Mouse (Mus musculus) thymus, adult 2 months (tissue): ENCODE measurements around the gene Ass1.

Experiments
- CTCF ChIP-seq: fragments of 200-500 bp; IDR thresholded peaks from 2 replicates; pipeline ENCODE4 v1.5.1; 2012; ENCODE audit warnings: mild to moderate bottlenecking, control low read depth, low read length, moderate library complexity, borderline replicate concordance; ENCODE audit not compliant: control insufficient read depth, poor library complexity, insufficient read depth; ENCODE audit errors: extremely low read depth
- POLR2A ChIP-seq: fragments of 200-500 bp; IDR thresholded peaks from 2 replicates; pipeline ENCODE4 v1.6.1; 2012; ENCODE audit warnings: mild to moderate bottlenecking, low read length, control low read depth, moderate library complexity; ENCODE audit not compliant: control insufficient read depth, poor library complexity, insufficient read depth; ENCODE audit errors: extremely low read depth

DNA sequence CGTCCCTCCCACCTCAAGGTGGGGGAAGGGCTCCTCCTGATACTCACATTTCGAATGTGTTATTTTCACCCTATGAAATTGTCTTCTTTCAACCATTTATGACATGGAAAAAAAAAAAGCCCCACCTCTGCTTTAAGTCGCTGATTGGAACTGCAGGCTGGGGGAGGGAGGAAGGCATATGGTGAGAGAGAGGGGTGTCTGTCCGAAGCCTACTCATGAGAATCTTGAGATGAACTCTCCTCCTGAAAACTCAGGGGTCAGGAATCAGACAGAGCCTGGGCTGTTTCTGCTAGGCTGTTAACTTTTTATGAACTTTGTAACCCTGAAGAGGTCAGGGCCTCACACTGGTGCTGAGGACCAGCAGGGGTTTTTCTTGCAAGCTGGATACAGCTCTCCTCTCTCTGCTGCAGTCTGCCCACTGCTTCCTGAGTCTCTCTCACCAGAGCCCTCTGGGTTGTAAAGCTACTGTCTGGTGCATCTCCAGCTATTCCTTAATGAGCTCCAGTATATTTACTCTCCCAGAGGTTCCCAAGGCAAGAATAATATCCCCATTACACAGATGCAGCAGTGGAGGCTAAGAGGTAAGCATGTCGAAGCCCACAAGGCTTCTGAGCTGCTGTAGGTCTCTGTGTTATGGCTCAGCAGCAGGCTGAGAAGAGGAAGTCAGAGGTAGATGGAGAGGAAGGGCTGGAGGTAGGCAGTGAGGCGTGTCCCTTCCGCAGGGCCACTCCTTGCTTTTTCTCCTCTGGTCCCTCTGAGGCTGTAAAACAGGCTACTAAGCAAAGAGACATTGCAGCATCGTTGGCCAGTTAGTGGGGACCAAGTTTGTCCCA lies 6.1 kb upstream of the Ass1 start:
- TF ChIP-seq CTCF (no peak), POLR2A (no peak)
